Mouse (Mus musculus): ENCODE data around the gene Soat2. TPM values are rescaled to one million over a fixed set of nuclear protein-coding genes. Genes with fewer than 3 reads are reported as not detected.
A peak's percentile ranks its signal among the peaks of the same experiment; 100 is the strongest.

The Soat2 gene
- polyA plus RNA-seq, 1 experiment from 2014 or later = 13.6 TPM

GRCm38 (mm10) chr15:102188883-102189282 lies 38.6 kb downstream of the Soat2 start:
- peak overlapping the region; percentile 45 for H3K4me3 ChIP-seq (ENCODE audit: low read depth, low read length)
- WGBS (ENCODE audit: insufficient replicate concordance) = 44% methylated on average over 6 of the region's 6 CpGs
- H3K4me1 ChIP-seq (ENCODE audit: insufficient read depth) = peaks cover 20% of the 10 kb centered on the region
- ATAC-seq = peak; percentile 63
- no peaks in the 10 kb centered on the region for H3K27me3 ChIP-seq (ENCODE audit: insufficient read depth, low read length)
- TF ChIP-seq CTCF (IDR thresholded peaks at IDR 0.05; ENCODE audit: low read depth) (0 out of 2 replicates have a peak, but pooled peaks have one; percentile 3), EP300 (IDR thresholded peaks at IDR 0.05; ENCODE audit: low read depth) (no peak)
- peak overlapping the region; percentile 68 for H3K4me2 ChIP-seq (ENCODE audit: low read depth, low read length)
- peak overlapping the region; percentile 69 for H3K9ac ChIP-seq (replicated peaks)
- H3K27ac ChIP-seq (ENCODE audit: low read depth) = peak overlapping the region; percentile 91
- H3K9me3 ChIP-seq (ENCODE audit: low read length) = no peaks in the 10 kb centered on the region
- 0 out of 2 replicates have a peak, but pooled peaks cover 12% of the 10 kb centered on the region for H3K36me3 ChIP-seq (replicated peaks; ENCODE audit: insufficient read depth, low read length)
- peak; percentile 62 for DNase-seq

GRCm38 (mm10) chr15:102191699-102192098 lies 41.4 kb downstream of the Soat2 start:
- Histone ChIP-seq H3K27me3 (ENCODE audit: insufficient read depth, low read length) (no peaks in the 10 kb centered on the region), H3K36me3 (replicated peaks; ENCODE audit: insufficient read depth, low read length) (0 out of 2 replicates have a peak, but pooled peaks cover 4% of the 10 kb centered on the region), H3K4me2 (ENCODE audit: low read depth, low read length) (peak overlapping the region; percentile 20), H3K27ac (ENCODE audit: low read depth) (peak overlapping the region; percentile 67), H3K4me1 (ENCODE audit: insufficient read depth) (peaks cover 25% of the 10 kb centered on the region), H3K9ac (replicated peaks) (no peak overlapping the region), H3K9me3 (ENCODE audit: low read length) (no peaks in the 10 kb centered on the region), H3K4me3 (ENCODE audit: low read depth, low read length) (no peak overlapping the region)
- TF ChIP-seq EP300 (IDR thresholded peaks at IDR 0.05; ENCODE audit: low read depth) (no peak), CTCF (IDR thresholded peaks at IDR 0.05; ENCODE audit: low read depth) (no peak)
- DNase-seq (no peak), ATAC-seq (peak; percentile 21; the same call in 1 of the 2 replicates)
- 57% methylated on average over 7 of the region's 7 CpGs for WGBS (ENCODE audit: insufficient replicate concordance)

GRCm38 (mm10) chr15:102192271-102192812 lies 42.0 kb downstream of the Soat2 start:
- peaks cover 25% of the 10 kb centered on the region for H3K4me1 ChIP-seq (ENCODE audit: insufficient read depth)
- no peak for ATAC-seq
- DNase-seq = no peak
- H3K4me2 ChIP-seq (ENCODE audit: low read depth, low read length) = peak overlapping the region; percentile 16; the same call in 1 of the 2 replicates
- 38% methylated on average over 7 of the region's 7 CpGs for WGBS (ENCODE audit: insufficient replicate concordance)
- TF ChIP-seq EP300 (IDR thresholded peaks at IDR 0.05; ENCODE audit: low read depth) (no peak), CTCF (IDR thresholded peaks at IDR 0.05; ENCODE audit: low read depth) (no peak)
- peak overlapping the region; percentile 67 for H3K27ac ChIP-seq (ENCODE audit: low read depth)
- H3K4me3 ChIP-seq (ENCODE audit: low read depth, low read length) = no peak overlapping the region
- no peaks in the 10 kb centered on the region for H3K9me3 ChIP-seq (ENCODE audit: low read length)
- 0 out of 2 replicates have a peak, but pooled peaks cover 1% of the 10 kb centered on the region for H3K36me3 ChIP-seq (replicated peaks; ENCODE audit: insufficient read depth, low read length)
- no peak overlapping the region for H3K9ac ChIP-seq (replicated peaks)
- no peaks in the 10 kb centered on the region for H3K27me3 ChIP-seq (ENCODE audit: insufficient read depth, low read length)

DNA sequence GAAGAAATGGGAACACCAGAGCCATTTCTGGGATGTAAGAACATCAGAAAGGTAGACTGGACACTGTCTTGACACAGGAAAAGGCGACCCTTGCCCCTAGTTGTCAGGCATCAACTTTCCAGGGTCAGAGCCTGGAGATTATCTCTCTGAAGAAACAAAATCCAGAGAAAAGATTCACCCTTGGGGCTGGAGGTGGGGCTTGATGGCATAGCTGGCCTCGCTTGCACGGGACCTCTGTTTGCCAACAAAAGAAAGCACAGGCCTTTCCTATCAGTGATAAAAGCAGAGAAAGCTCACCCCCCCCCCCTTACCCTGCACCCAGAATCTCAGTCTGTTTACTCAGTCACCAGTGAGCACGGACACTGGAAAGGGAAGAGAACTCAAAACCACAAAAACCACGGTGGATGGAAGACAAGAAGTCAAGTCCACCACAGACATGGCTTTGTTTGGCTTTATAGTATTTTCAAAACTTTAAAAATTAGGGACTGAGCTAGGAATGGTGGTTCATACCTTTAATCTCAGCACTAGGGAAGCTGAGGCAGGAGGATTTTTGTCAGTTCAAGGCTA lies 42.6 kb downstream of the Soat2 start:
- no peaks in the 10 kb centered on the region for H3K27me3 ChIP-seq (ENCODE audit: insufficient read depth, low read length)
- H3K36me3 ChIP-seq (replicated peaks; ENCODE audit: insufficient read depth, low read length) = no peaks in the 10 kb centered on the region
- no peak overlapping the region for H3K9ac ChIP-seq (replicated peaks)
- peaks cover 28% of the 10 kb centered on the region for H3K4me1 ChIP-seq (ENCODE audit: insufficient read depth)
- H3K4me2 ChIP-seq (ENCODE audit: low read depth, low read length) = peak overlapping the region; percentile 16; the same call in 1 of the 2 replicates
- H3K9me3 ChIP-seq (ENCODE audit: low read length) = no peaks in the 10 kb centered on the region
- H3K27ac ChIP-seq (ENCODE audit: low read depth) = peak overlapping the region; percentile 67
- DNase-seq = no peak
- ATAC-seq = no peak
- no peak for TF ChIP-seq CTCF (IDR thresholded peaks at IDR 0.05; ENCODE audit: low read depth)
- TF ChIP-seq EP300 (IDR thresholded peaks at IDR 0.05; ENCODE audit: low read depth) = no peak
- 12% methylated on average over 5 of the region's 5 CpGs for WGBS (ENCODE audit: insufficient replicate concordance)
- H3K4me3 ChIP-seq (ENCODE audit: low read depth, low read length) = no peak overlapping the region

DNA sequence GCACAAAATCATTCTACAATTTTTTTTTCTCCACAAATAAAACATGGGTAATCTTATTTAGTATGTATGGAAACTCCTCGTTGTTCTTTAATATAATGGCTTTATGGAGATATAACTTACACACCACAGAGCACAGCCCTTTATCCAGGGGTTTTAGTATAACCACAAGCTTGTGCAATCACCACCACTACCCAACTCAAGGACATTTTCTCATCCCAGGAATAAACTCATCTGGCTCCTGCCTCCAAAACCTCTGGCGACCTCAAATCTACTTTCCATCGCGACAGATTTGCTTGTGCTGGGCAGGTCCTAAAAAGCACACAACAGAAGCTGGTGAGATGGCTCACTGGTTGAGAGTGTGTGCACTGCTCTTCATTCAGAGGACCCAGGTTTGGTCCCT lies 43.3 kb downstream of the Soat2 start:
- TF ChIP-seq CTCF (IDR thresholded peaks at IDR 0.05; ENCODE audit: low read depth) (no peak), EP300 (IDR thresholded peaks at IDR 0.05; ENCODE audit: low read depth) (no peak)

DNA sequence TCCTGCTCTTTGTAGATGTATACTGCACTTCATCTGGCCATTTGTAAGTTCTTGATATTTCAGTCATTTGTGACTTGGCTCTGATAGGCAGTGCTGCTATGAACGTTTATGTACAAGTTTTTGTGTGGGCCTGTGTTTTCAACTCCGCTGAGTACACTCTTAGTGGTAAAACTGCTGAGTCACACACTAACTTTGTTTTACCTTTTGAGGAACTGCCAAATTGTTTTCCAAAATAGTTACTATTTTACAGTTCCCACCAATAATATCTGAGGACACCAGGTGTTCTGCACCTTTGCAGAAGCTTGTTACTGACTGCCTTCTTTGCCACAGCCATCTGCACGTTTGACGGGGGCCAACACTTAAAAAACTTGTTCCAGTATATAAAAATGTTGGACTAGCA lies 44.1 kb downstream of the Soat2 start:
- Histone ChIP-seq H3K4me2 (ENCODE audit: low read depth, low read length) (no peak overlapping the region), H3K9me3 (ENCODE audit: low read length) (no peaks in the 10 kb centered on the region), H3K27me3 (ENCODE audit: insufficient read depth, low read length) (no peaks in the 10 kb centered on the region), H3K36me3 (replicated peaks; ENCODE audit: insufficient read depth, low read length) (no peaks in the 10 kb centered on the region), H3K27ac (ENCODE audit: low read depth) (peak overlapping the region; percentile 71), H3K4me1 (ENCODE audit: insufficient read depth) (peaks cover 32% of the 10 kb centered on the region), H3K4me3 (ENCODE audit: low read depth, low read length) (no peak overlapping the region), H3K9ac (replicated peaks) (no peak overlapping the region)
- no peak for ATAC-seq
- WGBS (ENCODE audit: insufficient replicate concordance) = 30% methylated on average over 4 of the region's 4 CpGs
- no peak for DNase-seq
- TF ChIP-seq CTCF (IDR thresholded peaks at IDR 0.05; ENCODE audit: low read depth) (no peak), EP300 (IDR thresholded peaks at IDR 0.05; ENCODE audit: low read depth) (no peak)

More for the DNA sequence above, 43.3 kb downstream of the Soat2 start:
- Histone ChIP-seq H3K27me3 (ENCODE audit: insufficient read depth, low read length) (no peaks in the 10 kb centered on the region), H3K4me1 (ENCODE audit: insufficient read depth) (peaks cover 31% of the 10 kb centered on the region), H3K9ac (replicated peaks) (no peak overlapping the region), H3K27ac (ENCODE audit: low read depth) (peak overlapping the region; percentile 71), H3K9me3 (ENCODE audit: low read length) (no peaks in the 10 kb centered on the region), H3K4me2 (ENCODE audit: low read depth, low read length) (no peak overlapping the region), H3K36me3 (replicated peaks; ENCODE audit: insufficient read depth, low read length) (no peaks in the 10 kb centered on the region), H3K4me3 (ENCODE audit: low read depth, low read length) (no peak overlapping the region)
- WGBS (ENCODE audit: insufficient replicate concordance) = 70% methylated on average over 4 of the region's 4 CpGs
- DNase-seq = no peak
- no peak for ATAC-seq

All from liver, postnatal 0 days (tissue).